Mouse (Mus musculus) megakaryocyte, embryonic 14.5 days (primary cell): ENCODE data around the gene Ntrk2.

Experiments
- FLI1 ChIP-seq: IDR thresholded peaks from 2 replicates; pipeline ENCODE4 v1.6.1; 2012; ENCODE audit warnings: low read length, inconsistent platforms, mixed read lengths
- GATA1 ChIP-seq: IDR thresholded peaks from 3 replicates; pipeline ENCODE4 v1.6.1; 2012; ENCODE audit warnings: mixed read lengths, low read length, inconsistent platforms, borderline replicate concordance

DNA sequence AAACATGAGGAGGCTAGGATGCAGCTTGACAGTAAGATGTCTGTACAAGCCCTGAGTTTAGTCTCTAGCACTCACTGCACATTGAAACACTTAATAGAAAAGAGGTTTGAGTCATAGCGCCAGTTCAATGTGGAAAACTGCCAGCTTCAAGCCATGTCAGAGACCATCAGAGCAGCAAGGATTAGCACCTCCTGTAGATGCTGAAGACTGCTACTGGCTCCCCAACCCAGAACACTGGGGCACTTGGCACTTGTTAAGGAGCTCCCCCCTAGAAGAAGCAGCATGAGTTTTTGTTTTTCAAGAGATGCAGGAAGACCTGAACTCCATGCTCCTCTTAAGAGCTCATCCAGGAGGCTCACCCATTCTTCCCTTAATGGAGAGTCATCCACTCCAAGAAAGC lies 251.5 kb downstream of the Ntrk2 start:
- TF ChIP-seq GATA1 (no peak), FLI1 (no peak)
